Mouse (Mus musculus) T-helper 17 cell (primary cell): Measurements from ENCODE around the gene Prtg.

ENCODE experiments used
- in situ Hi-C, 2 experiments: fragments of 300-600 bp; cut with MboI, MseI; formaldehyde crosslinking; loops; 1 replicate in 1 of 2; 2 replicates in 1 of 2; pipeline ENCODE4 v1.15.1; 2025; ENCODE audit warnings: high pct_unique_total_duplicates in 2 of 2

Gene Prtg

DNA sequence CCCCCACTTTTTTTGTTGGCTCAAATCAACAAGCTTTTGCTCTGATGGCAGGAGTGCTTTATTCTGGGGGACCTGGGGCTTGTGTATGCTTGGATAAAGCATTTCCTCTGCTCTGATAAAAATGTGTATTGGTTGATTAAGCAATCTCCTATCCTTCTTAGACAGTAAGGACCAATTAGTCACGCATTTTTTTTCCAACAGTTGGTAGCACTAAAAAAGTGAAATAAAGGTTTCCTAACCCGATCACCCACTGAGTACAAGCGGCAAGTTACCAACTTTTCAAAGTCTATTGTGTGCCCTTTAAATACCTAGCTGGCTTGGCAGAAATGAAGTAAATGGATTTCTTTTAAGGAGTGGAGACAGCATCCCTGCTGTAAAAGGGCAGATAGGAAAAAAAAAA, 1.9 kb downstream of the Prtg start:
- in situ Hi-C loops, result no loop called here

- in situ Hi-C loops, result no loop called here
Measured at GRCm38 (mm10) chr9:72809077-72809476, 2.4 kb downstream of the Prtg start.

DNA sequence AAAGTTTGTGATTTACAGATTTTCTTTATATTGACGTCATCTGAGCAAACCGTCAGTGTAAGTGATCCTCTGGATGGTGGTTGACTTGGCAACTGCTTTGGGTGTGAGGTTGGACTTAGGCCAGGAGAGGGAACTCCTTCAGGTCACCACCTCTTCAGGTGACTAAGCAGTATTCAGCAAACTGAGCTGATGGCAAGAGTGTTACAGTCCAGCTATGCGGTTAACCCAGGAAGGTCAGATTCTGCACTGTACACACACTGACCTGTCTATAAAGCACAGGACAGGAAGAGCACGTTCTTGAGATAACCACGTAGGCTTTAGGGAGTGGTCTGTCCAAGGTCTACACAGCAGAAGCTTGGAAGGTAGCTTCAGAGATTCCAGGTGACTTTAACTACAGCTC, 3.9 kb downstream of the Prtg start:
- in situ Hi-C loops, result no loop called here

GRCm38 (mm10) chr9:72812091-72812490, 5.4 kb downstream of the Prtg start:
- in situ Hi-C loops, result no loop called here

GRCm38 (mm10) chr9:72812594-72813570, 6.2 kb downstream of the Prtg start:
- in situ Hi-C loops, result no loop called here

DNA sequence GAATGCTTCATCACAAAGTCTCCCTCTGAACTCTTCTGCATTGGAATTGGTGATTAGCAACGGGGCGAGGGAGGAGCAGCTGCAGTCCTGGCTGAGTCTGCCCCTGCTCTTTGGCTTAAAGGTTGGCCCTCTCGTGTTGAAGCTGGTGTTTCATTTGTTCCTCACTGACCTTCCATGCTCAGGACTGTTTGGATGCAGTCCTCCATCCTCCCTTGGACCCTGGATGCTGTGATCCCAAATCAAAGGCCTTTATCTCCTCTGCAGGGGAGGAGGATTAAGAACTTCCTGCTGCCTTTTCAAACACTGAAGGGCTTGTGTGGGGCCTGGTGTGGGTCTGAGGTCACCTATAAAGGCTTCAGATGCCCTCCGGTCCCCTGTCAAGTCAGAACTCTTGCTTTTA, 18.8 kb downstream of the Prtg start:
- in situ Hi-C loops, result no loop called here

DNA sequence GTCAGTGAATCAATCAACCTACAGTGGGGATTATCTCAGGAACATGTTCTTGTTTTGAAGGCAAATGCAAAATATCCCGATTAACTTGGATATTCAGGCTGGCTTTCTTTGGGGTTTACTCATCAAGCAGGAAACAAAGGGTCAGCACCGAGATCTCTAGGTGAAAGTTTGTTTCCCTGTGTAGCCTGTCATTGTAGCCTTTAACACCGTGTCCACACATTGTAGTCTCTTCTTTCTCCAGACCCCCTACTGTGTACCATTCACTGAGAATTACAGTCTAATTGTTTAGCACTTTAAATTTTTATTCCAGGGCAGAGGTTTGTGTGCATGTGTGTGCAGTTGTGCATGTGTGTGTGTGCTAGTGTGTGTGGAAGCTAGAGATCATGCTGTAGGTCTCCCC, 19.3 kb downstream of the Prtg start:
- in situ Hi-C loops, result no loop called here

DNA sequence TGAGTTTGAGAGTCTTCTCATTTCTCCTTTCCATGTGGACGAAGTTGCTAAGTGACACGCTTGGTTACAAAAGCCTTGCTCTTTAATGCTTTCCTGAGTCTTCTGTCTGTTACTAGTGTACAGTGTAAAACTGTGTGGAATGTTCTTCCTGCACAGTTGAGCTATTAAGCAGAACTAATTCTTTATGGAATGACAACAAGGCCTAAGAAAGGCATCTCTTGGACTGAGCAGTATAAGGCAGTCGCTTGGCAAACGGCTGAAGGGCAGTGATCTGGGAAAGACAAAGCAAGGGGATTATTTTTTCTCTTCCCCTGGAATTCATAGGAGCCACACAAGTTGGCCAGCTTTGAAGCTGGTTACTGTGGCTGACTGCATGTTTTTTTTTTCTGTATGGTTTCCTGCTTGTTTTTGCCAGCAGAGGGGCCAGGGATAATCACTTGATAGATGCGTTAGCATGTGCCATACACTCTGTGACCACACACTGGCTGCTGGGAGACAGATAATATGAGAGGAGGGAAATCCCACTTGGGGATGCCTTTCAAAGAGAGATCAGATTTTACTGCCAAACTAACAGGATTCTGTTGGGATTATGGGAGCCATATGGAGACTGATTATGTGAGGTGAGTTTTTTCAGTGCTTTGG, 22.1 kb downstream of the Prtg start:
- in situ Hi-C loops, result no loop called here

DNA sequence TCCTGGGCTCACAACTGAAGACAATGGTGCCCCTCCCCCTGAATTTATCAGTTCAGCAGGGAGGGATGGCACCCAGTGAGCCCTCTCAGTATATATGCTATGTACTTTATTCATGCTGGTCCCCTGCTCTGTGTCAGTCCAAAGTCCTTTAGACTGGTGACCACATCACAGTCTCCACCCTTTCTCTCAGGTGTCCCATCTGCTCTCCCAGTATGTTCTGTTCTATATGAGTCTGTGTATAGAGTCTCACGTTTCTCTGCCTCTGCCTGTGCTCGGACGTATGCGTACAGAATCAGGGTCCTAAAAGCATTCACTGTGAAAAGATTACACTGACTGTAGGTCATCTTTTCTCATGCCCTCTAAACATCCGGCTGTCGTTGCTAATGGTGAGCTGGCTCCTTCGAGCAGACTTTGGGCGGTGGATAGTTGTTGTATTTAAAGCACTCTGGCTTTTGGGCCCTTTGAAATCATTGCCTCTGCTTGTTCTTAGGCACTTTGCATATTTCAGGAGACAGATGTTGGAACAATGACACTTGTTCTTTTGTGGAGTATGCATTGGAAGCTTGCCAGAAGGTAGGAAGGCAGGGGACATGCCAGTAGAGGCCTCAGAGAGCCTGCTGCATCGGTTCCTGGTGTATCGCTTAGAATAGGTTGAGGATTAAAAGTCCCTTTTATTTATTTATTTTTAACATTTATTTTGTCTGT, 27.5 kb downstream of the Prtg start:
- in situ Hi-C loops, result no loop called here

GRCm38 (mm10) chr9:72835007-72835406, 28.3 kb downstream of the Prtg start:
- in situ Hi-C loops, result no loop called here

- in situ Hi-C loops, result no loop called here
Measured at GRCm38 (mm10) chr9:72836708-72837495, 30.2 kb downstream of the Prtg start.

DNA sequence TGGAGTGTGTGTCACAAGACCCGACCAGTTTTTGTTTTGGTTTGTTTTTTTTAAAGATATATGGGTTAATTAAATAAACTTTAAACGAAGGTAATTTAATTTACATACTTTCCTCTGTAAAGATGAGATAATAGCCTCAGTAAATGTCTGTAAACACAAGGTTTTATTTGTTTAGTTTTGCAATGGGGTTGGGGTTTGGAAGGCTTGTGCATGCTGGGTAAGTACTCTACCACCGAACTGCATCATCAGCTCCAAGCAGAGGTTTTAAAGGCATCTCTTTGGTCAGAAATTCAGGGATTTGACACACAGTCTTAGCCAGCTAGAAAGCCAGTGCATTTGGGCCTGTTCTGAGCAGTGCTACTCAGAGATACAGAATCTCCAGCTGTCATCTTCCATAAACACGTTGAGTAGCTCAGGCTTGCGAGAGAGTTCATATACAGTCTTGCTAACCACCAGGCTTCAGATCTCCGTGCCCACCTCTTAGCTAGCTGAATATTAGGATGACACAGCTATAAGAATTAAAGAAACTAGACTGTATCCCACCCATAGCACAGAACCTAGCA, 31.0 kb downstream of the Prtg start:
- in situ Hi-C loops, result no loop called here

GRCm38 (mm10) chr9:72838256-72838655, 31.6 kb downstream of the Prtg start:
- in situ Hi-C loops, result no loop called here

GRCm38 (mm10) chr9:72839346-72839990, 32.8 kb downstream of the Prtg start:
- in situ Hi-C loops, result no loop called here

DNA sequence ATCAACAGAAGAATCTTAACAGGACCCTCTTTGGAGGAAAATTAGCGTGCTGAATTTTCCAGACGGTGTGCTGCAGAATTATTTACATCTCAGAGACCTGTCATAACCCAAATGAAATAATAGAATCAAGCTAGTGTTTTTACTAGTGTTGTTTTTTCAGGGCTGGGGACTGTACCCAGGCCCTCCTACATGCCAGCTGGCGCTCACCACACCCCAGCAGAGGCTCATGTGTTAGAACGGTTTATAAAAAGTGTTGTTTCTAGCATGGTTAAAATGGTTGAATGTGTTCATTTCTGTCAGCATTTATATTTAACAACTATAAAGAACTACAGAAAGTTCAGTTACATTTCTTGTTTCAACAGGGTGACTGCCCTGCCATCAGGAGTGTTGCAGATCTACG, 37.8 kb downstream of the Prtg start:
- in situ Hi-C loops, result no loop called here

- in situ Hi-C loops, result no loop called here
Measured at GRCm38 (mm10) chr9:72846160-72846559, 39.5 kb downstream of the Prtg start.

- in situ Hi-C loops, result no loop called here
Measured at GRCm38 (mm10) chr9:72851541-72851940, 44.9 kb downstream of the Prtg start.

- in situ Hi-C loops, result no loop called here
Measured at GRCm38 (mm10) chr9:72851979-72852378, 45.3 kb downstream of the Prtg start.

DNA sequence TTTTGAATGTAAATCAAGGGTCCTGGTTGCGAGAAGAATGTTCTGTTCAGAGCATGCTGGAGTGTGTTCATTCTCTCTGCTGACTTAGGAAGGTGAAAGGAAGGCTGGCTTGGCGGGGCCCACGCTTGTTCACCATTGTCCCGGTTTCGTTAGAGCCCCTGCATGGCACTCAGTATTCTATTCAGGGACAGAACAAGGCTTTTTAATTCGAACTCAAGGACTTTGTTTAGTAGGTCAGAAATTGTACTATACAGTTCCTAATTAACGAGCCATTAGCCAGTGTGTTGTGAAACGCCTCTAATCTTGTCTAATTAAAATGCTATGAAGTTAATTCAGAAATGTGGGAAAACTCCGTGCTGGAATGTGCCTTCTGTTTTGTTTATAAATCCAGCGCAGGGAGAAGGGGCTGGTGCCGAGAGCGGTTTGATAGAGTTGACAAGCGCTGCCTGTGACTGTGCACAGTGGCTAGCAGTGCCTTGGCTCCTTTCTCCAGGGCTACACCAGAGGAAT, 47.1 kb downstream of the Prtg start:
- in situ Hi-C loops, result no loop called here

DNA sequence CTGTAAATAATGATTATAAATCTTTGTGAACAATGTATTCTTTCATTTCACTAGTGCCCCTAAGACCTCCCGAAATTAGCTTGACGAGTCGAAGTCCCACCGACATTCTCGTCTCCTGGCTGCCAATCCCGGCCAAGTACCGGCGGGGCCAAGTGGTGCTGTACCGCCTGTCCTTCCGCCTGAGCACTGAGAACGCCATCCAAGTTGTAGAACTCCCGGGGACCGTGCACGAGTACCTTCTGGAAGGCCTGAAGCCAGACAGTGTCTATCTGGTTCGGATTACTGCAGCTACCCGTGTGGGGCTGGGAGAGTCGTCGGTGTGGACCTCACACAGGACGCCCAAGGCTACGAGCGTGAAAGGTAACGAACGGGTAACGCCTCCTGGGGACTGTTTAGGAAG, 50.0 kb downstream of the Prtg start:
- in situ Hi-C loops, result no loop called here
